Mouse (Mus musculus): ENCODE data around the gene Gpld1.

DNA sequence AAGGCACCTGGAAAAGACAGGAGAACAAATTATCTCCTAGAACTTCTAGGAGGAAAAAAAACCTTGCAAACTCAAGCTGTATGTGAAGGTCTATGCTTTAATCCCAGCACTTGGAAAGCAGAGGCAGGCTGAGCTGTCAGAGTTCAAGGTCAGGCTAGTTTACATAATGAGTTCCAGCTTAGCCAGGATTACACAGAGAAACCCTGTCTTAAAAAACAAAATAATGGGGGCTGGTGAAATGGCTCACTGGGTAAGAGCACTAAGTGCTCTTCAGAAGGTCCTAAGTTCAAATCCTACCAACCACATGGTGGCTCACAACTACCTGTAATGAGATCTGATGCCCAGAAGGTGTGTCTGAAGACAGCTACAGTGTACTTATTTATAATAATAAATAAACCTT, 12.4 kb upstream of the Gpld1 start:
- TF ChIP-seq CTCF (IDR thresholded peaks at IDR 0.05): no peak
- TF ChIP-seq EP300 (IDR thresholded peaks at IDR 0.05): no peak

All from lung, postnatal 0 days (tissue).